Mouse (Mus musculus): ENCODE results near the gene Dhrs13.

GRCm38 (mm10) chr11:78033931-78034617 lies 2.0 kb downstream of the Dhrs13 start:
- TF ChIP-seq EP300 (IDR thresholded peaks at IDR 0.05; ENCODE audit: low read length) (no peak), CTCF (conservative IDR thresholded peaks at IDR 0.05 in 1 of 2, IDR thresholded peaks at IDR 0.05 in 1 of 2; ENCODE audit: low read depth in 2 of 2, low read length in 2 of 2) (no peak), CHD1 (IDR thresholded peaks at IDR 0.05; ENCODE audit: low read depth, low read length) (no peak), POLR2AphosphoS2 (IDR thresholded peaks at IDR 0.05; ENCODE audit: low read depth, low read length) (no peak), RCOR1 (conservative IDR thresholded peaks at IDR 0.05; ENCODE audit: low read depth, low read length) (no peak), SIN3A (IDR thresholded peaks at IDR 0.05; ENCODE audit: low read length) (no peak)

All from CH12.LX (cell line).